Mouse (Mus musculus) heart, embryonic 14.5 days (tissue): ENCODE measurements at regions not wholly inside any gene's neighbourhood (a gene's known extent, or its start where the extent isn't known, plus 50 kb on each side); places are given as distances from the start of the nearest gene placed in this dataset.

Experiments used
- ATAC-seq: fragments of 200-750 bp; cut with Nextera tagmentation; 2 replicates; pipeline ENCODE4 v1.8.0; 2017; ENCODE audit warnings: low read depth, moderate TSS enrichment; ENCODE audit not compliant: insufficient number of reproducible peaks, insufficient read depth, low FRiP score
- H3K27ac ChIP-seq, 2 experiments: fragments of 200-500 bp in 1 of 2; fragments of 300-500 bp in 1 of 2; sonication (generic) in 1 of 2; replicated peaks in 1 of 2; 2 replicates each; pipeline ENCODE4 v1.5.1; 2012 to 2014; ENCODE audit warnings: low read depth in 2 of 2, low read length in 2 of 2, control low read depth in 1 of 2, mild to moderate bottlenecking in 1 of 2, mixed read lengths in 1 of 2; ENCODE audit not compliant: control insufficient read depth in 1 of 2, insufficient read depth in 1 of 2
- H3K27me3 ChIP-seq: fragments of 300-500 bp; sonication (generic); 2 replicates; pipeline ENCODE4 v1.6.1; 2014; ENCODE audit warnings: mild to moderate bottlenecking, low read length, control low read depth; ENCODE audit not compliant: control insufficient read depth, insufficient read depth
- H3K36me3 ChIP-seq: fragments of 300-500 bp; sonication (generic); 2 replicates; pipeline ENCODE4 v1.6.1; 2014; ENCODE audit warnings: mild to moderate bottlenecking, control low read depth, low read length, mixed read lengths; ENCODE audit not compliant: control insufficient read depth, insufficient read depth
- H3K4me1 ChIP-seq, 2 experiments: fragments of 200-500 bp in 1 of 2; fragments of 300-500 bp in 1 of 2; sonication (generic) in 1 of 2; 2 replicates each; pipeline ENCODE4 v1.6.1; 2012 to 2014; ENCODE audit warnings: low read length in 2 of 2, control low read depth in 1 of 2, mixed read lengths in 1 of 2; ENCODE audit not compliant: control insufficient read depth in 2 of 2, insufficient read depth in 2 of 2
- H3K4me2 ChIP-seq: fragments of 300-500 bp; sonication (generic); 2 replicates; pipeline ENCODE4 v1.6.1; 2014; ENCODE audit warnings: mild to moderate bottlenecking, low read length
- H3K4me3 ChIP-seq, 2 experiments: fragments of 200-500 bp in 1 of 2; fragments of 300-500 bp in 1 of 2; sonication (generic) in 1 of 2; 2 replicates each; pipeline ENCODE4 v1.5.1; 2012 to 2014; ENCODE audit warnings: low read length in 2 of 2, mild to moderate bottlenecking in 2 of 2, control low read depth in 1 of 2, low read depth in 1 of 2, moderate library complexity in 1 of 2; ENCODE audit not compliant: control insufficient read depth in 1 of 2, insufficient read depth in 1 of 2
- H3K9ac ChIP-seq: fragments of 300-500 bp; sonication (generic); 2 replicates; pipeline ENCODE4 v1.6.1; 2014; ENCODE audit warnings: mild to moderate bottlenecking, low read length
- H3K9me3 ChIP-seq: fragments of 300-500 bp; sonication (generic); 2 replicates; pipeline ENCODE4 v1.6.1; 2016; ENCODE audit warnings: low read length, control low read depth; ENCODE audit not compliant: control insufficient read depth
- WGBS: fragments of 180-500 bp; shearing (Covaris S2); extraction: QIAGEN DNeasy Blood & Tissue Kit; methylation state at CpG from one replicate; pipeline ENCODE4 v1.1.7; 2014; 5-methylcytosine and 5-hydroxymethylcytosine counted together

GRCm38 (mm10) chr15:67611896-67612295 lies 1111.2 kb upstream of the Lrrc6 start:
- H3K27me3 ChIP-seq = no peaks in the 10 kb centered on the region
- H3K36me3 ChIP-seq = no peaks in the 10 kb centered on the region
- no peaks in the 10 kb centered on the region for H3K4me1 ChIP-seq
- H3K4me3 ChIP-seq = no peak overlapping the region
- H3K27ac ChIP-seq = no peak overlapping the region
- no peak overlapping the region for H3K9ac ChIP-seq
- no peak overlapping the region for H3K4me2 ChIP-seq
- no peaks in the 10 kb centered on the region for H3K9me3 ChIP-seq
- no peak for ATAC-seq
- WGBS = 47% methylated on average over 3 of the region's 3 CpGs

GRCm38 (mm10) chr15:67598426-67598825 lies 1097.7 kb upstream of the Lrrc6 start:
- 76% methylated on average over 4 of the region's 4 CpGs for WGBS
- H3K4me1 ChIP-seq = no peaks in the 10 kb centered on the region
- H3K27me3 ChIP-seq = no peaks in the 10 kb centered on the region
- H3K9me3 ChIP-seq = no peaks in the 10 kb centered on the region
- H3K4me3 ChIP-seq = no peak overlapping the region
- H3K27ac ChIP-seq = no peak overlapping the region
- no peaks in the 10 kb centered on the region for H3K36me3 ChIP-seq
- H3K9ac ChIP-seq = no peak overlapping the region
- ATAC-seq = no peak
- H3K4me2 ChIP-seq = no peak overlapping the region

- no peak for ATAC-seq
- no peak overlapping the region for H3K27ac ChIP-seq
- no peaks in the 10 kb centered on the region for H3K9me3 ChIP-seq
- H3K4me3 ChIP-seq = no peak overlapping the region
- H3K4me2 ChIP-seq = no peak overlapping the region
- 75% methylated on average over 1 of the region's 1 CpGs for WGBS
- H3K4me1 ChIP-seq = no peaks in the 10 kb centered on the region
- no peaks in the 10 kb centered on the region for H3K27me3 ChIP-seq
- H3K36me3 ChIP-seq = no peaks in the 10 kb centered on the region
- H3K9ac ChIP-seq = no peak overlapping the region
Observed at GRCm38 (mm10) chr15:67576581-67576980, 1075.9 kb upstream of the Lrrc6 start.

GRCm38 (mm10) chr15:67571614-67572013 lies 1070.9 kb upstream of the Lrrc6 start:
- H3K9ac ChIP-seq = no peak overlapping the region
- H3K4me3 ChIP-seq = no peak overlapping the region
- no peaks in the 10 kb centered on the region for H3K27me3 ChIP-seq
- H3K4me1 ChIP-seq = no peaks in the 10 kb centered on the region
- no peak overlapping the region for H3K4me2 ChIP-seq
- no peaks in the 10 kb centered on the region for H3K36me3 ChIP-seq
- ATAC-seq = no peak
- no peaks in the 10 kb centered on the region for H3K9me3 ChIP-seq
- H3K27ac ChIP-seq = no peak overlapping the region
- WGBS = 48% methylated on average over 1 of the region's 1 CpGs

GRCm38 (mm10) chr15:67557304-67557703 lies 1056.6 kb upstream of the Lrrc6 start:
- H3K9me3 ChIP-seq = no peaks in the 10 kb centered on the region
- no peak overlapping the region for H3K27ac ChIP-seq
- H3K4me2 ChIP-seq = no peak overlapping the region
- H3K27me3 ChIP-seq = no peaks in the 10 kb centered on the region
- H3K4me1 ChIP-seq = no peaks in the 10 kb centered on the region
- no peaks in the 10 kb centered on the region for H3K36me3 ChIP-seq
- H3K4me3 ChIP-seq = no peak overlapping the region
- no peak for ATAC-seq
- WGBS = 78% methylated on average over 1 of the region's 1 CpGs
- no peak overlapping the region for H3K9ac ChIP-seq

- Histone ChIP-seq H3K4me1 (no peaks in the 10 kb centered on the region), H3K9me3 (no peaks in the 10 kb centered on the region), H3K27me3 (no peaks in the 10 kb centered on the region), H3K36me3 (no peaks in the 10 kb centered on the region), H3K27ac (no peak overlapping the region), H3K4me3 (no peak overlapping the region), H3K9ac (no peak overlapping the region), H3K4me2 (no peak overlapping the region)
- 85% methylated on average over 2 of the region's 2 CpGs for WGBS
- no peak for ATAC-seq
Observed at GRCm38 (mm10) chr15:67551911-67552310, 1051.2 kb upstream of the Lrrc6 start.

- Histone ChIP-seq H3K9ac (no peak overlapping the region), H3K27ac (no peak overlapping the region), H3K4me1 (no peaks in the 10 kb centered on the region), H3K36me3 (no peaks in the 10 kb centered on the region), H3K27me3 (no peaks in the 10 kb centered on the region), H3K4me2 (no peak overlapping the region), H3K9me3 (no peaks in the 10 kb centered on the region), H3K4me3 (no peak overlapping the region)
- WGBS = 82% methylated on average over 1 of the region's 1 CpGs
- no peak for ATAC-seq
Observed at GRCm38 (mm10) chr15:67546896-67547400, 1046.2 kb upstream of the Lrrc6 start.

GRCm38 (mm10) chr15:67545745-67546144 lies 1045.0 kb upstream of the Lrrc6 start:
- H3K9ac ChIP-seq = no peak overlapping the region
- H3K4me3 ChIP-seq = no peak overlapping the region
- no peak overlapping the region for H3K27ac ChIP-seq
- no peak overlapping the region for H3K4me2 ChIP-seq
- no peaks in the 10 kb centered on the region for H3K4me1 ChIP-seq
- no peaks in the 10 kb centered on the region for H3K36me3 ChIP-seq
- no peaks in the 10 kb centered on the region for H3K27me3 ChIP-seq
- no peak for ATAC-seq
- 62% methylated on average over 6 of the region's 6 CpGs for WGBS
- H3K9me3 ChIP-seq = no peaks in the 10 kb centered on the region
